Mouse (Mus musculus) liver, embryonic 14.5 days (tissue): ENCODE results near the gene Snapc5. TPM values are rescaled to one million over a fixed set of nuclear protein-coding genes. Genes with fewer than 3 reads are reported as not detected.

Source experiments
- ATAC-seq: fragments of 200-750 bp; cut with Nextera tagmentation; 2 replicates; pipeline ENCODE4 v1.8.0; 2017; ENCODE audit warnings: moderate number of reproducible peaks, mild to moderate bottlenecking, moderate library complexity; ENCODE audit not compliant: insufficient read depth
- DNase-seq, 3 experiments: peaks; one replicate each; pipeline ENCODE4 v3.0.0-alpha.2; 2012 to 2013; ENCODE audit warnings: low read depth in 3 of 3, low spot score in 3 of 3
- H3K27ac ChIP-seq: fragments of 300-500 bp; sonication (generic); 2 replicates; pipeline ENCODE4 v1.5.1; 2014; ENCODE audit warnings: moderate library complexity, mild to moderate bottlenecking, control low read depth, inconsistent platforms
- H3K27me3 ChIP-seq: fragments of 300-500 bp; sonication (generic); 2 replicates; pipeline ENCODE4 v1.6.1; 2014; ENCODE audit warnings: mild to moderate bottlenecking, low read length, moderate library complexity; ENCODE audit not compliant: control insufficient read depth, insufficient read depth
- H3K36me3 ChIP-seq: fragments of 300-500 bp; sonication (generic); replicated peaks from 2 replicates; pipeline ENCODE4 v1.6.1; 2014; ENCODE audit warnings: low read depth; ENCODE audit not compliant: control insufficient read depth, insufficient read depth
- H3K4me1 ChIP-seq, 2 experiments: fragments of 200-500 bp in 1 of 2; fragments of 300-500 bp in 1 of 2; sonication (generic) in 1 of 2; replicated peaks; 2 replicates each; pipeline ENCODE4 v1.6.1; 2012 to 2014; ENCODE audit warnings: antibody characterized with exemption in 1 of 2, inconsistent platforms in 1 of 2, low read length in 1 of 2; ENCODE audit not compliant: control insufficient read depth in 2 of 2, insufficient read depth in 2 of 2
- H3K4me2 ChIP-seq: fragments of 300-500 bp; sonication (generic); 2 replicates; pipeline ENCODE4 v1.6.1; 2014; ENCODE audit warnings: low read depth, mild to moderate bottlenecking, control low read depth, moderate library complexity
- H3K4me3 ChIP-seq, 2 experiments: fragments of 200-500 bp in 1 of 2; fragments of 300-500 bp in 1 of 2; sonication (generic) in 1 of 2; 2 replicates each; pipeline ENCODE4 v1.5.1; 2012 to 2014; ENCODE audit warnings: low read depth in 2 of 2, low read length in 2 of 2, mild to moderate bottlenecking in 2 of 2, control low read depth in 1 of 2, inconsistent platforms in 1 of 2, moderate library complexity in 1 of 2; ENCODE audit not compliant: insufficient read depth in 1 of 2
- H3K9ac ChIP-seq: fragments of 300-500 bp; sonication (generic); replicated peaks from 2 replicates; pipeline ENCODE4 v1.6.1; 2014; ENCODE audit warnings: mild to moderate bottlenecking, control low read depth, moderate library complexity
- H3K9me3 ChIP-seq: fragments of 300-500 bp; sonication (generic); 2 replicates; pipeline ENCODE4 v1.6.1; 2016; ENCODE audit warnings: low read length, mixed read lengths; ENCODE audit not compliant: control insufficient read depth
- CTCF ChIP-seq: IDR thresholded peaks from 2 replicates; pipeline ENCODE4 v1.5.1; 2016; ENCODE audit warnings: antibody characterized with exemption, low read depth, control low read depth
- EP300 ChIP-seq: IDR thresholded peaks from 2 replicates; pipeline ENCODE4 v1.6.1; 2016; ENCODE audit warnings: antibody characterized with exemption, low read depth
- WGBS: fragments of 180-500 bp; shearing (Covaris S2); extraction: QIAGEN DNeasy Blood & Tissue Kit; methylation state at CpG from one replicate; pipeline ENCODE4 v1.1.7; 2014; ENCODE audit not compliant: insufficient replicate concordance; 5-methylcytosine and 5-hydroxymethylcytosine counted together
- polyA plus RNA-seq, 2 experiments: library from polyadenylated mRNA; depleted of rRNA in 1 of 2; stranded (reverse) in 1 of 2; unstranded in 1 of 2; fragments of >200 nt; fragmentation: Nextera tagmentation in 1 of 2; extraction: Ambion mirVana in 1 of 2; gene quantifications; 2 replicates each; pipeline versions ENCODE4 v1.2.1 to v1.2.3; 2012 to 2014

The Snapc5 gene
- polyA plus RNA-seq, 2 experiments = 8.3 to 11.5 TPM

- H3K4me3 ChIP-seq = no peak overlapping the region
- 59% methylated on average over 1 of the region's 1 CpGs for WGBS
- no peak for ATAC-seq
- no peak for TF ChIP-seq CTCF
- TF ChIP-seq EP300 = no peak
- H3K9me3 ChIP-seq = no peaks in the 10 kb centered on the region
- peaks cover 0 to 8% of the 10 kb centered on the region in 2 experiments; a peak in 2 of 4 replicates for H3K4me1 ChIP-seq
- no peaks in the 10 kb centered on the region for H3K36me3 ChIP-seq
- no peak overlapping the region for H3K9ac ChIP-seq
- H3K27me3 ChIP-seq = no peaks in the 10 kb centered on the region
- DNase-seq = no peak
- no peak overlapping the region for H3K4me2 ChIP-seq
- no peak overlapping the region for H3K27ac ChIP-seq
Measured at GRCm38 (mm10) chr9:64220603-64221002, 41.5 kb downstream of the Snapc5 start.

DNA sequence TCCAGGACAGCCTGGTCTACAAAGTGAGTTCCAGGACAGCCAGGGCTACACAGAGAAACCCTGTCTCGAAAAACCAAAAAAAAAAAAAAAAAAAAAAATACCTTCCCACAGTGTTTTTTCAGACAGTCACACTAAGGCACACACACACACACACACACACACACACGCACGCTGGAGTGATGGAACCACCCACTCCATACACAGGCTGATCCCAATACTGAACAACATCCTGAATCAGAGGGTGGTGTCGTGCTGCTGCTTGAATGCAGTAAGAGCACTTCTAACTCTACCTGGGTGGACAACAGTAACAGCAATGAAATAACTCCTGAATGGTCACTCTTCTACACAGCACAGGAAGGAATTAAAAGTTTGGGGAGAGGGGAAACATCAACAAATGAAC is 42.4 kb downstream of the Snapc5 start:
- H3K4me1 ChIP-seq = peaks cover 0 to 10% of the 10 kb centered on the region in 2 experiments; a peak in 2 of 4 replicates
- H3K9ac ChIP-seq = no peak overlapping the region
- no peak overlapping the region for H3K4me3 ChIP-seq
- DNase-seq = no peak
- 62% methylated on average over 4 of the region's 4 CpGs for WGBS
- TF ChIP-seq EP300 (no peak), CTCF (no peak)
- no peak overlapping the region for H3K4me2 ChIP-seq
- H3K36me3 ChIP-seq = no peaks in the 10 kb centered on the region
- no peaks in the 10 kb centered on the region for H3K9me3 ChIP-seq
- H3K27ac ChIP-seq = no peak overlapping the region
- ATAC-seq = no peak
- no peaks in the 10 kb centered on the region for H3K27me3 ChIP-seq

DNA sequence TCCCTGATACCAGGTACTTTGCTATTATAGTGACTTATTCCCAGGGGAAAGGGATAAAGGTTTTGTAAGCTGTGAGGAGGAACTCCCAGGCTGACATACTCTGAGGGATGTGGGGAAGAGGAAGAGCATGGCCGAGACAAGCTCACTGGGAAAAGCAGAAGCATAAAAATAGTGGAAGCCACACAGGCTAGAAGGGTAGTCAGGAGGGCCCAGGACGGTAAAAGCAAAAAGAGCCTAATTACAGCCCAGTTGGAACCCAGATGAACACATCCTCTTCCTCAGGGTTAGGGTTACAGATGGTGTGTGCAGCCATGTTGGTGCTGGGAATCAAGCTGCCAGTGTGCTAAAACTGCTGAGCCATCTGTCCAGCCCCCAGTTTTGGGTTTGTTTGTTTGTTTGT is 43.0 kb downstream of the Snapc5 start:
- Histone ChIP-seq H3K9me3 (no peaks in the 10 kb centered on the region), H3K27ac (no peak overlapping the region), H3K36me3 (no peaks in the 10 kb centered on the region), H3K9ac (no peak overlapping the region), H3K4me1 (peaks cover 0 to 10% of the 10 kb centered on the region in 2 experiments; a peak in 2 of 4 replicates), H3K4me3 (no peak overlapping the region), H3K4me2 (no peak overlapping the region), H3K27me3 (no peaks in the 10 kb centered on the region)
- 35% methylated on average over 2 of the region's 2 CpGs for WGBS
- ATAC-seq = no peak
- TF ChIP-seq CTCF (no peak), EP300 (no peak)
- no peak for DNase-seq

GRCm38 (mm10) chr9:64225805-64226204 is 46.7 kb downstream of the Snapc5 start:
- Histone ChIP-seq H3K9ac (no peak overlapping the region), H3K27me3 (no peaks in the 10 kb centered on the region), H3K4me2 (no peak overlapping the region), H3K27ac (no peak overlapping the region), H3K36me3 (no peaks in the 10 kb centered on the region), H3K4me3 (no peak overlapping the region), H3K4me1 (peaks cover 0 to 4% of the 10 kb centered on the region in 2 experiments; a peak in 2 of 4 replicates), H3K9me3 (no peaks in the 10 kb centered on the region)
- DNase-seq (no peak), ATAC-seq (no peak)
- no peak for TF ChIP-seq EP300
- no peak for TF ChIP-seq CTCF

- WGBS = 26% methylated on average over 12 of the region's 12 CpGs
- Histone ChIP-seq H3K9ac (no peak overlapping the region), H3K27ac (no peak overlapping the region), H3K4me2 (peak overlapping the region; percentile 6), H3K27me3 (no peaks in the 10 kb centered on the region), H3K4me1 (peaks cover 0 to 2% of the 10 kb centered on the region in 2 experiments; a peak in 2 of 4 replicates), H3K9me3 (no peaks in the 10 kb centered on the region), H3K4me3 (no peak overlapping the region), H3K36me3 (no peaks in the 10 kb centered on the region)
- TF ChIP-seq CTCF (no peak), EP300 (no peak)
- DNase-seq = no peak
- ATAC-seq = no peak
Measured at GRCm38 (mm10) chr9:64227736-64228135, 48.7 kb downstream of the Snapc5 start.

GRCm38 (mm10) chr9:64228972-64229371 is 49.9 kb downstream of the Snapc5 start:
- H3K36me3 ChIP-seq = no peaks in the 10 kb centered on the region
- no peaks in the 10 kb centered on the region for H3K27me3 ChIP-seq
- no peak for TF ChIP-seq EP300
- no peak for TF ChIP-seq CTCF
- no peak for DNase-seq
- no peak overlapping the region for H3K27ac ChIP-seq
- no peak overlapping the region for H3K9ac ChIP-seq
- no peaks in the 10 kb centered on the region for H3K9me3 ChIP-seq
- ATAC-seq = no peak
- no peak overlapping the region for H3K4me3 ChIP-seq
- H3K4me1 ChIP-seq = peaks cover 0 to 2% of the 10 kb centered on the region in 2 experiments; a peak in 2 of 4 replicates
- no peak overlapping the region for H3K4me2 ChIP-seq
